Mouse (Mus musculus): ENCODE data around the gene Ier5l. TPM values are rescaled to one million over a fixed set of nuclear protein-coding genes. Genes with fewer than 3 reads are reported as not detected.

Gene Ier5l
- 1 to 10 TPM; 2.6 to 3.2 TPM for total RNA-seq (2021)
- long read RNA-seq, experiment 1, partial matches to known transcripts: 0 of 4 reads
- long read RNA-seq, experiment 1, other reads (novel, unspliced or antisense): 0 of 4 reads
- long read RNA-seq, experiment 2, partial matches to known transcripts: 0 of 2 reads
- long read RNA-seq, experiment 2, other reads (novel, unspliced or antisense): 0 of 2 reads

DNA sequence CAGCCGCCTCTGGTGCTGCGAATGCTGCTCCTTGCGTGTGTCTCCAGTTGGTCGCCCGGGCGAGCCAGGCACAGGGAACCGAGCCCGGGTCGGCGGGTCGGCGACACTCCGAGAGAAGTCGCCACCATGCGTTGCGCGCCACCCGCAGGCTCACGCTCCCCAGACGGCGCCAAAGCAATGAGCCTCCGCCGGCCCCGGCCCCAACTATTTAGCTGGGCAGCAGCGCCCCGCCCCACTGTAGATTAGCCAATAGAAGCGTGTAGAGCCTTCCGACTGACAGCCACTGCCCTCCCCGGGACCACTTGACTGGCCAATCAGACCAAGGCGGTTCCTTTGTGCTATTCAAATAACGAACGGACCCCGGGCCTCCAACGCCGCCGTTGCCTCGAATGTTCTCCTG, at the start of gene Ier5l:
Gene Ier5l, minus strand, starts transcription at position 181 of the 400 bp plus-strand sequence.
- DNase-seq: peak; percentile 98

DNA sequence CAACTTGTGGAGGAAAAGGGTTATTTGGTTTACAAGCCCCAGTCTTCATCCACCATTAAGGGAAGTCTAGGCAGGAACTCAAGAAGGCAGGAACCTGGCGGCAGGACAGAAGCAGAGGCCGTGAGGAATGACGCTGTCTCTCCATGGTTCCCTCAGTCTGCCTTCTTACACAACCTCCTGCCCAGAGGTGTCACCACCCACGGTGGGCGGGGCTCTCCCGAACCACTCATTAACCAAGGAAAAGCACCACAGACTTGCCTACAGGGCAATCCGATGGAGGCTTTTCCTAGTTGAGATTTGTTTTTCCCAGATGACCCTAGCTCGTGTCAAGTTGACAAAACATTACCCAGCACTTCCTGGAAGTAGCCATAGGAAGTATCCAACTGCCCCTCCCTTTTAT, 49.7 kb upstream of the Ier5l start:
- no peak for DNase-seq

DNA sequence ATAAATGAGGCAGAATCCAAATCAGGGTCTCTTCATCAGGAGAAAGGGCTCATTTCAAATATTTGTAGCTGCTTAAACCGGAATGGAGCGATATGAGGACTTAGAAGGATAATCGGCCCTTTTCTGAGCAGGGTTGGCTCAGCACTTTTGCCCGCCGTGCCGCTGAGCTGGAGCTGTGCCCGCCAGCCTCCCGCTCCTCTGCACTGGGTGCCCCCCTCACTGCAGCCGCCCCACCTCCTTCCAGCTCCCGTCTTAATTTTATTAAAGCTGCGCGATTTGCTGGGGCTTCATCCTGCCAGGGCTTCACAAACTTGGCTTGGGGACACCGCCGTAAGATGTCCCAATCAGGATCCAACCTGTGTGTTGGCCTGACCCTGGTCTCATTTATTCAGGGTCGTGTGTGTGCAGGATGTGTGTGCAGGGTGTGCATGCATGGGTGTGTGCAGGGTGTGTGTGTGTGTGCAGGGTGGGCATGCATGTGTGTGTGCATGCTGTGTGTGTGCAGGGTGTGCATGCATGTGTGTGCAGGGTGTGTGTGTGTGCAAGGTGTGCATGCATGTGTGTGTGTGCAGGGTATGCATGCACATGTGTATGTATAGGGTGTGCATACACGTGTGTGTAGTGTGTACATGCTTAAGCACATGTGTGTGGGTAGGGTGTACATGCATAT, 36.8 kb upstream of the Ier5l start:
- DNase-seq: no peak

DNA sequence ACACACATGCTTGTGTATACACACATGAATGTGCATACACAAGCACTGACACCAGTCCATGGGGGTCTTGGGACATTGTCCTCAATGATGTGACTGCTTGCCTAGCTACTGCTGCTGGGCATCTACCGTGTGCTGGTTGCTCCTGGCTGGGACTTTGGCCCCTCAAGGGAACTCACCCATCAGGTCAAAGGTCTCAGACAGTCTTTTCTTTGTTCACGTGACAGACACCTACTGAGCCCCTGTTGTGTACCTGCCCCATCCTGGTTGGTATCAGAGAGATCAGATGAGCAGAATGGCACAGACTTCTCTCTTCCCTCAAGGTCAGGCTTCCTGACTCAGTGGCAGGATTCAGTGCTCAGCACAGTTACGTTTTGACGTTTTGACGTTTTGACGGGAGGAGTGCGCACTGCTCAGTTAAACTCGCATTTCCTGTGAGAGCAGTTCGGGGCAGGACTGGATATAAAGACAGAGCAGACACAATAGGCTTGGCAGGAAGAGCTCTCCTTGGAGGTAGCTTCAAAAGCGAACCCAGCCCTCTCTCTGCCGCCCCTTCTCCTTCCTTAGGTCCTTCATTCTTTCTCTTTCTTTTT, 33.2 kb upstream of the Ier5l start:
- DNase-seq: no peak

DNA sequence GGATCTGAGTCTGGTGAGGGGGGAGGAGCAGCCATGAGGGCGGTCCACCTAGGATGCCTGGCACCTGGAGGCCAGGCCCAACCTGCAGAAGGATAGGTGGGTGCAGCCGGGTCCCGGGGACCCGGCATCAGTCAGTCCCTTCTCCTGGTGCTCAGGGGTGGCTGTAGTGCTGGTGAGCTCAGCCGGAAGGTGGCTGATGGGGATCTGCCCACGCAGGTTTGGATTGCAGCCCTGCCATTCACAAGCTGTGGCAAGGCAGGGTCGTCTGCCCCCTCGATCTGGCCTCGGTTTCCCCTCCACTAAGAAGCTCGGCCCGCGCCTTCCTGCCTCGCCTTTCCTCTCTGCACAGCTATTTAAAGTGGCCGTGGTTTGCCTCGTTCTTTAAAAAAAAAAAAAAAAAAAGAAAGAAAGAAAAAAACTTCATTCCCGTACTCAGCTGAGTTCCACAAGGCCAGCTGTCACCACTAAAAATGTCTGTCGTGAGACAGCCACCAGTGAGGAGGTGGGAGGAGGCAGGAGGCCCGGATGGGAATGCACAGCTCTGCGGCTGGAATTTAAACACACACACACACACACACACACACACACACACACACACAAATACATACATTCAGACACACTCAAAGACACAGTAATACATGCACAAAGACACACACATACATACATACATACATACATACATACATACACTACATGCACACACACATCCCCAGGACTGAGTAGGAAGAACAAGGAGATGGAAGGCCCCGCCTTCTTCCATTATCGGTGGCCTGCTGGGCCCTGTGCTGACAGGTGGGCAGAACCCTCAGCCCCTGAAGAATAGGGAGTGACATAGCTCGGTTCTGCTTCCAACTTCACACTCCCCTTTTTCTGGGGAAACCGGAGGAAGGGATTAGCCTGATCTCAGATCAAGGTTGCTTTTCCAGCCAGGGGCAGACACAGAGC, 29.9 kb upstream of the Ier5l start:
- no peak for DNase-seq

DNA sequence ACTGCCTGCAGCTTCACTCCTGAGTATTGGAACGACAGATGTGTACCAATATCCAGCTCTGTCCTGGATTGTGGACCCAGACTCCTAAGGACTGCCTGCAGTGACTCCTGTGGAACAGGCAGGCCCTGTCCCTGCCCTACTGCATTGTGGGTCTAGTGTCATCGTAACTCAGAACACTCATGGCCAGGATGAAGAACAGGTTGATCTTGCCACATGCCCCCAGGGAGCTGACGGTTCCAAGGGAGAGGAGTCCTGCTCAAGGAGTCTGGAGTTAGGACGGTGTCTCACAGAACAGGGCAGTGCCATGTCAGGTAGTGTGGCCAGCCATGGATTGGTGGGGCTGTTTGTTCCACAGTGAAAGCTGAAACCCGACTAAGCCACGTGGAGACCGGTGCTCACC, 27.7 kb upstream of the Ier5l start:
- no peak for DNase-seq

DNA sequence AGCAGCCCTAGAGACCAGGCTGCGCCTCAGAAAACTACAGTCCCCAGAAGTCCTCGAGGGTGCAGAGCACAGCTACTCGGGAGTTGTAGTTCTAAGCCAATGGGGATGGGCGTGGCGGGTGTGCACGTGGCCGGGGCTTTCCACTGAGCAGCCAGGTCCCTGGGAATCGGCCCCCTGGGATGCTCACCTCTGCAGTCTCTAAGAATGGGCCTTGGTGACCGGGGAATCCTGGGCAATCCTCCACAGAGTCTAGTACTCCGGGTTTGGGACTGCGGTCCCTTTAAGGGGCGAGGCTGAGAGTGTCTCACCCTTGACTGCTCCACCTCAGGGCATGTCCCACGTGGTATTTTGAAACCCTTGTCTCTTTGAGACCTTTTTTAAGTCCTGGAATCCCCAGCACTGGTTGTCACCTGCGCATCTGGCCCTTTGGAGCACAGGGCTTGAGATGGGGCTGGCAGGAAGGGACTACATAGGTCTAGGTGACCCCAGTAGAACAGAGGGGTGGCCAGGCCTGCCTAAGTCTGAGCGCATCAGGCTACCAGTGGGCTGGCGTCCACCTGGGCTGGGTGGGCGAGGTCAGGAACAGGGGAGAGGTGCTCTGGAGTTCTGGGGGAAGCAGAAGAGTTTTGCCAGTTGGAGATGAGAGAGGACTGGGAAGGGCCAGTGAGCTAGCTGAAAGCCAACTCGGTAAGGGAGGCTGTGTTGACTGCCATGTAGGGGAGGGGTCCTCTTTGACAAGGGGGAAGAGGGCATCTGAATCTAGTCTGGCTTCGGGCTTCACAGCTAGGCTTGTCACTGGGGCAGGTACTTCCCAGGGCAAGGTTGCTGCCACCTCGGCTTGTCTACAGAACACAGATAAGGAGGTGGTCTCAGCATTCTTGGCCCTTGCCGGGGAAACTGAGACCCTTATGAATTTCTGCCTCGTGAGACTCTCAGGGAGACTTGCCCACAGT, 22.2 kb upstream of the Ier5l start:
- peak; percentile 78 to 82 for DNase-seq

DNA sequence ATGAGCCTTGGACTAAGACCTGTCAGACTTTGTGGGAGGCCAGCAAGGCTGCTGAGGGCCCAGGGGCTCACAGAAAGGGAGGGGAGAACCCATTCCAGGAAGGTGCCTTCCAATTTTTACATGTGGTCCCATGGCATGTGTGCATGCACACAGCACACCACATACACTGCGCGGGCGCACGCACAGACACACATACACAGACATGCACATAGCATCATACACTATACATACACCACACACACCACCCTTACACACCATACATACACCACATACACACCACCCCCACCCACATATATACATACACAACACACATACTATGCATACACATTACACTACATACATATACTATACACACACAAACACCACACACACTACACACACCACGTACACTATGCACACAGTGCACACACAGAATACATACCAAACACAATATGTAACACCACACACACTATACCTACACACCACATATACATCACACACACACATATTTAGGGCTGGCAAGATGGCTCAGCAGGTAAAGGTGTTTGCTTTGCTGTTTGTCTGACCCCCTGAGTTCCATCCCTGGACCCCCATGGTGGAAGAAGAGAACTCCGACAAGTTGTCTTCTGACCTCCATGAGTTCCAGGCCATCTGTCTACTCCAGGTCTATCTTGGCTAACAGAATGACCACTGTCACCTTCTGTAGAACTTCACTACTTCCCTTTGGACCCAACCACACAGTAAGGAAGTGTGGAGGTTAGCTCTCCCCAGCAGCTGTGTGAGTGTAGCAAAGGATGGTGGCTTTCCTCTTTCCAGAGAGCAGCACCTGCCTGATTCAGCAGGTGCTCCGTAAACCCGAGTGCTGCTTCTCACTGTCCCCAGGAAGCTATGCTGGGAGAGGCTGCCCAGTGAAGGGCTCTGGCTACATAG, 21.2 kb upstream of the Ier5l start:
- DNase-seq: no peak

DNA sequence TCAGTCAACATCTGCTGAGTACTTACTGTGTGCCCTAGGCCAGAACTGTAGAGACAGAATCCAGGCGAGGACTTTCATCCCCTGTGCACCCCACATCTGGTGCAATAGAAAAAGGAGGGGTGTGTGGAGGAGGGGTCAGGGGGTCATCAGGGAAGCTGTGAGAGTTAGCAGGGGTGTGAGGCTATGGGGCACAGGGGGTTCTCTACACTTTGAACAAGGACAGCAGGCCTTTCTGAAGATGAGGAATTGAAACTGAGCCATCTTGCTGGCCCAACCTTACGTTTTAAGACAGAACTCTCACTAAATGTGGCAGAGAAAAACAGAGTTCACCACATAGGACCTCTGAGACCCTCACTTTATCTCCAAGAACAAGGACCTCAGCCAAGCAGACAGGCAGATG, 16.4 kb upstream of the Ier5l start:
- DNase-seq: no peak

DNA sequence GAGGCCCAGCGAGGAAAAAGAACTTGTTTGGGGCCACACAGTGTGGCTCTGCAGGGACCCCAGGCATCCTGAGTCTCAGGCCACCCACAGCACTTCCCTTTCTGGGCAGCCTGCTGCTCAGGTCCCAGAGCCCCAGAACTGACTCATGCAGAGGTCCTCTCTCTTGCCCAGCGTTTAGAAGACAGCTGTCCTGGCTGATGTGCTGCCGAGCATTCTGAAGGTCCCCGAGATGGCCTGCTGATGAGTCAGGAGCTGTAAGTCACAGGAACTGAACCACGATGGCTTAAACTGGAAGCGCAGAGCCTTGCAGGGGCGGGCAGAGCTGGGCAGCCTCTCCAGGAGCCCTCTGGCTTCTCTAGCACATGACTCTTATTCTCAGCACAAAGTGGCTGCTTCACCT, 13.6 kb upstream of the Ier5l start:
- DNase-seq: peak; percentile 45 to 73

DNA sequence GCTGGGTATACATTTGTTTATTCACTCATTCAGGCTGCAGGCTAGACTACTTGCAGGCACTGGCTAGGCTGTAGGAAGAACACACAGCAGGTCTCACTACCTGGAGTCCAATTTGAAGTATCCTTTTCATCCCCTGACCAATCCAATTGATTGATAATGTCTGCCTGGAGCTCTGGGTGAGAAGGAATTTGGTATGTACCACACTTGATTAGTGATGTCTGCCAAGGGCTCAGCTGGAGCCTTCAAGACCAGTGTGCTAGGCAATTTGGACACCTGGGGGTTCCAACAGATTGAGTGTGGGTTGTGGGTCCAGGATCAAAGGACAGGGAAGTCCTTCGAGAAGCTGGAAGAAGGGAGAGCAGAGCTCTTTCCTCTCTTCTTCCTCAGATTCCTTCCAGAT, 4.5 kb upstream of the Ier5l start:
- DNase-seq: no peak

DNA sequence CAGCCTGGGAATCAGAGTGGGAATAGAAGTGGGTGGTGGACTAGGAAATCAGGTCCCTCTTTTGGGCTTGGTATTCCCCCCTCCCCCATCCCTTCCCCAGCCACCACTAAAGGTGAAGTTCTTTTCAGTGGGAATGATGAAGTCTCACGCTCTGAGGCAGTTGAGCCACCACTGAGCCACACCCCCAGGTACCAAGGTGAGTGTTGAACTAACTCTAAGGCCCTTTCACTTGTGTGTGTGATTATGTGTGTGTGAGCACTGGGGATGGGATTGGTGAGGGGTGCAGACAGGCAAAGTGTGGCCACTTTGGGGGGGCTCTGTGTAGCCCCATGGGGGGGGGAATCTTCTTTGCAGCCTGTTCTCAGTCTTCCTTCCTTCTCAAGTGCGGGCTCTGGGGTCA, 2.2 kb upstream of the Ier5l start:
- DNase-seq: no peak

DNA sequence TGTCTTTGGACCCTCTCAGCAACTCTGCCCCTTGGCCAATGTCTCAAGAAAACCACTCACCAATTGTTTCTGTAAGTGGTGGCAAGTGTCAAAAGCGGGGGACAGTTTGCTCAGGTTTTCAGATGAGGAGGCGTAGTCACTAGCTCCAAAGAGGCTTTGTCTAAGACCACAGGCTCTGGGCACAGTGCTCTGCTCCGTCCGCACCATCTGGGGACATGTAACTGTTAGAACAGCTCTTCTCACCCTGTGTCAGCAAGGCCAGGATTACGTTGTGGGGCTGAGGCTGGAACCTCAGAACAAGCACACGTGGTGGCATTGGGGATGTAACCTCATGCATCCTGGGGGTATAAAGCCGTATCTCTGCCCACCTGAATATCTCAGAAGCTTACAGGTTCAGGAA, 1.4 kb upstream of the Ier5l start:
- DNase-seq: no peak

DNA sequence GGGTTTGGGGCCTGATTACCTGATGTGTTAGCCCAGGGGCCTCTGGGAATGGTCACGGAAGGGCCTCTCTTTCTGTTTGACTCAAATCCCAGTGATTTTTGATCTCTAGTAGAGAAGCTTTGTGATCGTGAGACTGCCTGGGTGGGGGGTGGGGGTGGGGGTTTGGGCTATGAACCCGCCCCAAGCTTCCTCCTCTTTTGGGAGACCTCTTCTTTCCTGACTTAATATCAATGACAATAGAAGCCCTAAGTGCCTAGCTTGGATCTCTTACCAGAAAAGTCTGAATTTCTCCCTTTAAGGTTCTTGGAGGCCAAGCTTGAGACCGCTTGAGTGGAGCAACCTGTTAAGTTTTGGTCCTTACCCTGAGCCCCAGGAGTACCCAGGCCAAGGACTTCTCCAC, 757 bp upstream of the Ier5l start:
- no peak for DNase-seq

DNA sequence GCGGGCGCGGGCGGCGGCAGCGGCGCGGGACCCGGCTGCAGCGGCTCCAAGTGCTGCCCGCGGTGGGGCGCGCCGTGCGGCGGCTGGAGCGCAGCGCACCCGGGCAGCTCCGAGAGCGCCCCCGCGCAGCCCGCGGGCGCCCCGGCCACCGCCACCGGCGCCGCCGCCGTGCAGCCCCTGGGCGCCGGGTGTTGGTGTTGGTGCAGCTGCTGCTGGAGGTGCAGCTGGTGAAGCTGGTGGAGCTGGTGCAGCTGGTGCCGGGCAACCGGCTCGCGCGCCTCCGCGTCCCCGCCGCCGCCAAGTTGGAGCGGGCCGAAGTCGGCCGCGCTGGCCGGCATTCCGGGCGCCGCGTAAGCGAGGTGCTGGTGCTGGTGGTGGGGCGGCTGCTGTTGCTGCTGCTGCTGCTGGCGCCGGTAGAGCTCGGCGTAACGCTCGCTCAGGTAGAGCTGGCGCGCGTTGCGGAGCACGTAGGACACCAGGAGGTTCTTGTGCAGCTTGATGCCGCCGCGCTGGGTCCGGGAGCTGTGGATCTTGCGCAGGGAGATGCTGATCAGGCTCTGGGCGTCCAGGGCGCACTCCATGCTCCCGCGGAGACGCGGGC, 488 bp downstream of the Ier5l start:
- DNase-seq: no peak

DNA sequence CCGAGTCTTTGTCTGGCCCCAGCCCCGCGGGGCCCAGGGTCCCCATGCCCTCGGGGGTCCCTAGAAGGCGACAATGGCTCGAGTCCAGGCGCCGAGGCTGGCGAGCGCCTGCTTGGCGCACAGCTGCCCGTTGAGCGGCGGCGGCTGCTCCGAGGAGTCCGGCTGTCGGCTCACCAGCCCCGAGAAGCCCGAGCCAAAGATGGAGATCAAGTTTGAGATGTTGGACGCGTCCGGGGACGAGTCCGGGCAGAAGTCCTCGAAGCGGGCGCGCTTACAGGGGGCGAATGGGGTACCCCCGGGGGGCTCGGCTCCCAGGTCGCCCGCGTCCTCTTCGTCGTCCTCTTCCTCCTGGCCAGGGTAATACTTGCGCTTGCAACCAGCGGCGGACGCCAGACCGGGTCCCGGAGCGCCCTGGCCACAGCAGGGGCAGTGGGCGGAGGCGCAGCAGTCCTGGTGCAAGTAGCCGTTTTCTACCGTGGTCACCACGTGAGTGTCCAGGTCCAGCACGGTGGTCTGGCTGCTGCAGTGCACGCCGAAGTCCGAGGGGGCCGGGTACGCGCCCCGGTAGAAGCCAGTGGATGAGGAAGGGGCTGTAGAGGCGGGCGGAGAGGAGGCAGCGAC, 1.2 kb downstream of the Ier5l start:
- peak; percentile 47 to 69 for DNase-seq

DNA sequence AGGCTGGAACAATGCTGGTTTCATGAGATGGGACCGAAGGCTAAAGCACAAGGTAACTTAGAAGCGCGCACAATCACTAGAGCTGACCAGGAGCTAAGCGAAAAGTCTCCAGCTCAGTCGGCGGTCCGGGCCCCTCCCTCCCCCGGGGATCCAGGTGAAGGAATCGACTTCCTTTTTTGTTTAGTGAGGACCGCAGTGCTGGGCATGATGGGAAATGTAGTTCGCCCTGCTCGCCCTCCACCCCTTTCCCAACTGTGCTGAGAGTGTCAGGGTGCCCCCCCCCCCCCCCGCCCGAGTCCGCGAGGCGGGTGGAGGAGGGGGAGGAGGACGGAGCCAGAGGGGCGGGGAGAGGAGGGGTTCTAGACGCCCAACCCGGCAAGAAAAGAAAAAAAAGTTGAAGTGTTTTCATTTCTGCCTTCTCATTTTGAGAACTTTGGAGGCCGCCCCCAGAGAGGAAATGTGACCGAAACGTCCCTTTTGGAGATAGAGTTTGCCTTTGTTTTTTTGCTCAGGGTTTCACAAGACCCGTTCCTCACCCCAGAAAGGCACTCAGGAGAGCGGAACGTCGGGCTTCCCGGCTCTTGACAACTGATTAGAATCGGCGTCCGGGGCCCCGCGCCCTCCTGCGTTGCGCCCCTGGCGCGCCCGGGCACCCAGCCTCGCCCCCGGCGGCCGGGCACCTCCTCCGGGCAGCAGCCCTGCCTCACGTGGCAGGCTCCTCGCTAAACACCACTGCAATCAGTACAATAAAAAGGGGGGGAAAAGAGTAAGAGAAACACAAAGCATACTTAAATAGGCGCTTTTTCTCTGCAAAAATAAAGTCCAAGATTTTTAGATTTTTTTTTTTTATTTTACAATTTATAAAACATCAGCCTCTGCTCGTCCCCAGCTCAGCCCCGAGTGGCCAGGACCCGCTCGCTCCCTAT, 2.0 kb downstream of the Ier5l start:
- DNase-seq: peak; percentile 90 to 95

DNA sequence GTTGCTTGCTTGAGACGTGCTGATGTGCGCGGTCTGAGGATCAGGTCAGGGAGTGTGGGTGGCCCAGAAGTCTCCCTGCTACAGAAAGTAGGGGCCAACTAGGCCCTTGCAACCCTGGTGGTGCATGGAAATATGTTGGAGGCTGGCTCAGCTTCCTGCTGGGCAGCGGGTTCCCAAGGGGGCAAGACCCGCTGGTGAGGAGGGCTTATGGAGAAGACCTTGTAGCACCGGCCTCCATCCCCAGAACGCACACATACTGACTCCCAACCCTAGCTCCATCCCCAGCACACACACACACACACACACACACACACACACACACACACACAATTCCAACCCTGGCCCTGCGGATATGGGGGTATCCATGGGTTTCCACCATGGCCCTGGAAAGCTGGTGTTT, 3.0 kb downstream of the Ier5l start:
- peak in 1 of 2 experiments; percentile 55 for DNase-seq
